Mouse (Mus musculus) adrenal gland, postnatal 14 days (tissue): ENCODE data around the gene 1700020A23Rik. TPM values are rescaled to one million over a fixed set of nuclear protein-coding genes. Genes with fewer than 3 reads are reported as not detected.
A peak's percentile ranks its signal among the peaks of the same experiment; 100 is the strongest.

Experiments
- DNase-seq: peaks from one replicate; pipeline ENCODE4 v3.0.0; 2021; ENCODE audit warnings: mixed read lengths
- total RNA-seq: library from RNA; stranded (reverse); gene quantifications from 2 replicates; pipeline ENCODE4 v1.2.3, GENCODE M21; 2021

Gene 1700020A23Rik
- total RNA-seq, 1 experiment from 2014 or later = not detected

GRCm38 (mm10) chr2:130411558-130412495, 6.8 kb downstream of the 1700020A23Rik start:
- peak; percentile 93 for DNase-seq

DNA sequence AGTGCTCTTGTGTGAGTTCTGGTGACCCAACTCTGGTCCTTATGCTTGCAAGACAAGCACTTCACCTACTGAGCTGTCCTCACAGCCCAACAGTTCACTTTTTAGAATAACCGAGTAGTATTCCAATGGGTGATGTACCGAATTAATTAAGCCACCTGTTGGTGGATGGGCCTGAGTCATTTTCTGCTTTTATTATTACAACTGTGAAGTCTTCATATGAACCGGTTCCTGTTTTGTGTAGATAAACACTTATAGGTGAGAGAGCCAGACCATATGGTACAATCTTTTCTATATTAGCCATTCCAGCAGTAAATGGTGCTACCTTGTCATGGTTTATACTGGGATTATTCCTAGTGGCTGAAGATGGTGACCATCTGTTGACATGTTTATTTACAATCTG, 7.7 kb downstream of the 1700020A23Rik start:
- DNase-seq = no peak

GRCm38 (mm10) chr2:130414094-130414856, 9.2 kb downstream of the 1700020A23Rik start:
- no peak for DNase-seq

GRCm38 (mm10) chr2:130421781-130422620, 16.9 kb downstream of the 1700020A23Rik start:
- no peak for DNase-seq

- DNase-seq = peak; percentile 90
Measured at GRCm38 (mm10) chr2:130423397-130424125, 18.5 kb downstream of the 1700020A23Rik start.

DNA sequence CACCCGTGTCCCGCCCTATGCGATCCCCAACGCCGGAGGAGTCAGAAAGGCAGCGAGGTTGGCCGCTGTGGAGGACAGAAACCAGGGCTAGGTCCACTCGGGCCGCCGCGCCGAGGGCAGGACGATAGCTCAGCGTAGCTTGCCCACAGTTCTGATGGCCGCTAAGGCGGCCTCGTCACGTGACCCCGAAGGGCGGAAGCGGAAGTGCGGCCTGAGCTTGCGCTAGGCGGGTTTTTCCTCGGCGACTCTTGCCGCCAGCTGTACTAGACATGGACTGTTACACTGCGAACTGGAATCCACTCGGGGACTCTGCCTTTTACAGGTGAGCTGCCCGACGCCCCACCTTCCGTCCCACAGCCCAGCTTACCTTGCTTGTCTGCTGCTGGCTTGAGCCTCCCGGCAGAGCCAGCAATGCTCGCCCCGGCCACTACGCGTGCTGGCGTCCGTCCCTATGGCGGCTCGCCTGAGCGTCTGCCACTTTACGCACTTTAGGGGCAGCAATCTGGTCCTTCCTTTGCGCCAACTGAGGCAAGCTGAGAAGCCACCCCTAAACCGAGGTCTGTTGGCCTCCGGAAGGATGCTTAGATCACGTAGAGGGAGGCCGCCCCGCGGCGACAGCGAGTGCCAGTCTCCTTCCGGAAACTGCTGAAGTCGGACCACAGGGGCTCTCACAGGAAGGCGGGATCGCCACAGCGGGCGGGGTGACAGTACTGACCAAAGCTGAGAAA, 19.2 kb downstream of the 1700020A23Rik start, which contains the start of the genes Vps16 and Pced1a:
Gene Vps16 (plus strand): TSS at position 214 of the 728 bp plus-strand sequence.
Gene Pced1a (minus strand): TSS at position 576 of the 728 bp plus-strand sequence.
- DNase-seq = peak; percentile 96

DNA sequence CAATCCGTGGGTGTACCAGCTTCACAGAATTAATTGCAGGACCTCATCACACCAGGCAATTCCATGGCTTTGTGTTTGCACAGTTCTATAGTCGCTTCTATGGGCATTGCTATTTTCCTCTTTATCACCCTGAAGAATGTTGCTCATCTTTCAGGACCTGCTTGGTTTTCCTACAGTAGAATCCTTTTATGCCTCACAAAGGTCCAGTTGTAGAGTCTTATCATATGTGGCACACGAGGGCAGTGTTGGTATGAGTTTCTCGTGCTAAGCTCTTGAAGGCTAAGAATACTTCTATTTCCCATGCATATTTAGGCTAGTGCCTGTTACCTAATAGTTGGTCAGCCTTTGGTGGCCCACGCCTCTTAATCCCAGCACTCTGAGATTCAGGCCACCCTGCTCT, 20.1 kb downstream of the 1700020A23Rik start:
- no peak for DNase-seq

DNA sequence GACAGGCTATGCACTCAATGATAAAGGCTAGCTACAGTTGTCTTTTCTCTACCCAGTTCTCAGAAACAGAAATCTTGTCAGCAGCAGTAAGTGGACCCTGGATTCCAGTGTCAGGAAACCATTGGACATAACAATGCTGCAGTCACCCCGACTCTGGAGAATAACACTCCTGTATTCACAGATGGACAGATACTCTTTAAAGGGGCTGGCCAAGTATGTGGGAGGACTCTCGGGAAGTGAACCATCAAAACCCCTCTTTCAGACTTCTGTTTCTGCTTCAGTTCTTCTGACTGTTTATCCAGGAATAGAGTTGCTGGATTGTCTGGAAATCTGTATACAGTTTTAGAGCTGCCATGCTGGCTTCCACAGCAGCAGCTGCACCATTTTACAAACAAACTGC, 24.8 kb downstream of the 1700020A23Rik start:
- DNase-seq = no peak

DNA sequence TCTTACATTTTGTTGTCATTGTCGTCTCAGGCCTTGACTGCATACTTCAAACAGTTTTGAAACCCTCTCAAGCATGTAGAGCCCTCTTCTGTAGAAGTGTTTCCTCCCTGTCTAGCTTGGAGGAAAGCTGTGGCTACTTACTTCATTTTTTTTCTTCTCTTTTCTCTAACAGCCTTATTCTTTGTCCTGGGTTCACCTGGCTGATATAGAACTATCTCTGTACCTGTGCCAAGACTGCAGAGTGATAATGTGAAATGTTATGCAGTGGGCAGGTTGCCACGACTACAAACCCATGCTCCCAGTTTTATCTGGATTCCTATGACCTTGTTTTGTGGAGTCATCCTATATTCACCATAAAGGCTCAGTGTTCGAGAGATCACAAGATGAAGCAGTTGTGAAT, 25.4 kb downstream of the 1700020A23Rik start:
- no peak for DNase-seq

DNA sequence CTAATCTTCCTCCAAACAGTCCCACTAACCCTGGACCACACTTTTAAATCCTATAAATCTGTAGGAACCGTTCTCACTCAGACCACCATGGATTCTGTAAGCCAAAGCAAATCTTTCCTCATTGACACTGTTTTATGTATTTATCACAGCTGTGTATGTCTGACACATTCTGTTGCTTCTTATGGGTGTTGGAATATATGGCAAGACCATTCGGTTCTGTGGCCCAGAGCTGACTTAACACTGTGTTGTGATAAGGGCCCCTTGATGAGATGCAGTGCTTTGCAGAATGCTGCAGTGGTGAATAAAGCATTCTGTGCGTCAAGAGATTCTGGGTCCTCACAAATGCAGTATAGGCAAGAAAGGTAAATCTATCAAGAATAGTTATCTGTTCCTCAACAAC, 27.1 kb downstream of the 1700020A23Rik start:
- no peak for DNase-seq

DNA sequence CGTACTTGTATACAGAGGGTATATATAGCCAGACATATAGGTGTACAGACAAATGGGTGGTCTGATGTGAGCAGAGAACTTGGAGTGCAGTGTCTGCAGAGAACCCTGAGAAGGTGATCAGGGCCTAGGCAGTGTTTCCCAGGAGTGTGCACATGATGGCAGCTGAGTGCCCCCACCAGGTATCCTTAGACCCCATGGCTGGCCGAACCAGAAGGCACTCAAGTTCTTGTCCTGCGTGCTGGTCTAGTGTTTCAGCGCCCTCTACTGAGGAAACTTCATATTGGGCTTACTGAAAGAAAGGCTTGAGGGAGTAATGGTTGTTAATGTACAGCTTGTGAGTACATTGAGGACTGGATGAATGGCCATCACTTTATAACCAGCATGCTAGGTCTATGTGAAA, 28.1 kb downstream of the 1700020A23Rik start:
- peak; percentile 37 for DNase-seq

GRCm38 (mm10) chr2:130436769-130437168, 31.7 kb downstream of the 1700020A23Rik start:
- no peak for DNase-seq

- no peak for DNase-seq
Measured at GRCm38 (mm10) chr2:130438861-130439260, 33.8 kb downstream of the 1700020A23Rik start.

DNA sequence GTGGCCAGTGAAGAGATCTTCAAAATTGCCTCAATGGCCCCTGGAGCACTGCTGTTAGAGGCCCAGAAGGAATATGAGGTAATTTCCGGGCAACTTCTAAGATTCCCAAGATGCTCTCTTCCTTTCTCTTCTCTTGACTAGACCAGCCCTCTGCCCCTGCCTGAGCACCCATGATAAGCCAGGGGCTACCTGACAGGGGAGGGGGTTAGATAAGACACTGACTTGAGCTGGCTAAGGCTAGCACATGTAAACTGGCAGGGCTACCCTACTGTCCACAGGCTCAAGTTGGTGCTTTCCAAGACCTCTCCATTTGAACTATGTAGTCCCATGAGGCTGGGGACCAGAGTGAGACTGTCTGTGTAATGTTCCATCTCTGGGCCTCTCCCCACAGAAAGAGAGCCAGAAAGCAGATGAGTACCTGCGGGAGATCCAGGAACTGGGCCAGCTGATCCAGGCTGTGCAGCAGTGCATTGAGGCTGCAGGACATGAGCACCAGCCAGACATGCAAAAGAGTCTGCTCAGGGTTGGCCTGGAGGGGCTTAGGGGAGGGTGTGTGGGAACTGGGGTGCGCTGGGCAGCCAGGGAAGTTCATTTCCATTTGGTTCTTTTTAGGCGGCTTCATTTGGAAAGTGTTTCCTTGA, 34.9 kb downstream of the 1700020A23Rik start:
- DNase-seq = no peak

- DNase-seq = no peak
Measured at GRCm38 (mm10) chr2:130442162-130442561, 37.1 kb downstream of the 1700020A23Rik start.

- no peak for DNase-seq
Measured at GRCm38 (mm10) chr2:130448449-130448848, 43.4 kb downstream of the 1700020A23Rik start.

- no peak for DNase-seq
Measured at GRCm38 (mm10) chr2:130449021-130449793, 44.1 kb downstream of the 1700020A23Rik start.

- DNase-seq = peak; percentile 96
Measured at GRCm38 (mm10) chr2:130449794-130450433, 44.9 kb downstream of the 1700020A23Rik start, which contains the start of gene Ptpra. Ptpra (plus strand) TSS chr2:130450278.

DNA sequence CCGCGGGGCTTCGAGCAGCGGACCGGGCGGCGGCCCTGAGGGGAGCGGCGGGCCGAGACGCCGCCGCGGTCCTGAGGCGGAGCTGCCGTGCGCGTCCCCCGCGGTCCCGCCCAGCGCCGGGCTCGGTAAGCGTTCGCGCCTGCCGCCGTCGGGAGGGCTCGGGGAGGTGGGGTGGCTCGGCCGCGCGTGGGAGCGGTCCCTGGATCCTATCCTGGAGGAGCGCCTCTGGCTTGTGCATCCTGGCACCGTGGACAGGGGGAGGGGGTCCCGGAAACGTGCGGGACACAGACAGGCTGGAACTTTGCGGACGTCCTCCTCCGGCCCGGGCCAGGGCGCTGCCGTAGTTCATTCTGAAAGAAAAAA, 45.4 kb downstream of the 1700020A23Rik start:
- DNase-seq = peak; percentile 86
